Mouse (Mus musculus) spleen, adult 2 months (tissue): Measurements from ENCODE around the gene Trabd2b. TPM values are rescaled to one million over a fixed set of nuclear protein-coding genes. Genes with fewer than 3 reads are reported as not detected.

Experiments used
- DNase-seq, 2 experiments: peaks; one replicate each; pipeline versions ENCODE4 v3.0.0 to v3.0.0-alpha.2; 2012 to 2021; ENCODE audit warnings: low spot score in 2 of 2, low read depth in 1 of 2
- H3K27ac ChIP-seq: fragments of 200-500 bp; 2 replicates; pipeline ENCODE4 v1.5.1; 2012; ENCODE audit warnings: low read length, inconsistent platforms; ENCODE audit not compliant: insufficient read depth
- H3K27me3 ChIP-seq: fragments of 200-500 bp; 2 replicates; pipeline ENCODE4 v1.6.1; 2012; ENCODE audit warnings: mild to moderate bottlenecking, moderate library complexity, low read length, inconsistent platforms; ENCODE audit not compliant: control insufficient read depth, insufficient read depth
- H3K36me3 ChIP-seq: fragments of 200-500 bp; 2 replicates; pipeline ENCODE4 v1.6.1; 2012; ENCODE audit warnings: mild to moderate bottlenecking, low read length, inconsistent platforms; ENCODE audit not compliant: control insufficient read depth, insufficient read depth
- H3K4me1 ChIP-seq: fragments of 200-500 bp; 2 replicates; pipeline ENCODE4 v1.6.1; 2011; ENCODE audit warnings: inconsistent platforms; ENCODE audit not compliant: control insufficient read depth, insufficient read depth, insufficient read length
- H3K4me3 ChIP-seq: fragments of 200-500 bp; 2 replicates; pipeline ENCODE4 v1.5.1; 2011; ENCODE audit warnings: mild to moderate bottlenecking, inconsistent platforms; ENCODE audit not compliant: insufficient read depth, insufficient read length; ENCODE audit errors: extremely low read depth
- CTCF ChIP-seq: fragments of 200-500 bp; IDR thresholded peaks from 2 replicates; pipeline ENCODE4 v1.5.1; 2011; ENCODE audit warnings: mild to moderate bottlenecking, inconsistent platforms; ENCODE audit not compliant: insufficient read depth, insufficient read length, insufficient replicate concordance; ENCODE audit errors: extremely low read depth
- POLR2A ChIP-seq: fragments of 200-500 bp; IDR thresholded peaks from 2 replicates; pipeline ENCODE4 v1.6.1; 2011; ENCODE audit warnings: low read depth, low read length, inconsistent platforms
- WGBS: fragments of 180-500 bp; shearing (Covaris S2); methylation state at CpG from one replicate; pipeline ENCODE4 v1.1.7; 2018; 5-methylcytosine and 5-hydroxymethylcytosine counted together
- polyA plus RNA-seq: library from polyadenylated mRNA; depleted of rRNA; stranded (reverse); fragments of >200 nt; gene quantifications from 2 replicates; pipeline ENCODE4 v1.2.3, GENCODE M21; 2012

Trabd2b gene
- polyA plus RNA-seq, 1 experiment: 0.42 TPM

DNA sequence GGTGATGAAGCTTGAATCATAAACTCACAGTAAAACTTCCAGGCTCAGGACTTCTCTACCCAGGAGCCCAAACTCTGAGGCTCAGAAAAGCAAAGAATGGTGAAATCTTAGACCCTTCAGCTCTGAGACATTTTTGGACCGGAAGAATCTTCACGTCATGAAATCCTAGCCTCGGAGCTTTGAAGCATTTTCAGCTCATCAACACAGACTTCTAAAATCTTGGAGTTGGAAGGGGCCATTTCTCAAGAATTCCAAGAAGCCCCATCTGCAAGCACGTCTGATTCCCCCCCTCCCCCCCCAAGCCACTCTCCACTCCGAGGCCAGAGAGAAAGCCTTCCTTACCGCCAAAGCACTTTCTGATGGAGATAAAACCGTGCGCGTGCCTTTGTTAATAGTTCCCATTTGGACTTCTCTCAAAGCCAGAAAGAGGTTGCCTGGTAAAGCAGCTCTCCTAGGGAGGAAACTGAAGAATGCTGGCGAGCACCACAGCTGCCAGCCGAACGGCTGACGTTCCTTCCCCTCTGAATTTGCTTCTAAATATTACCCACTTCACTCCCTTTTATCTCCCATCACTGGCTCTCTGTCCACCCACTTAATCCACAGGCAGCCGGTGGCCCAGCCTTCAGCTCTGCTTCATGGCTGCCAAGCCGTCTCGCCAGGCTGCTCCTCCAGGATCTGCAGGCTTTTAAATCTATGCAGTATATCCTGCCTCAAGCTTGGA, 9.6 kb downstream of the Trabd2b start:
- WGBS: 46% methylated on average over 16 of the region's 16 CpGs
- no peak overlapping the region for H3K4me3 ChIP-seq
- TF ChIP-seq CTCF: no peak
- TF ChIP-seq POLR2A: no peak
- no peaks in the 10 kb centered on the region for H3K27me3 ChIP-seq
- H3K36me3 ChIP-seq: no peaks in the 10 kb centered on the region
- no peak for DNase-seq
- H3K27ac ChIP-seq: no peak overlapping the region
- H3K4me1 ChIP-seq: no peaks in the 10 kb centered on the region

DNA sequence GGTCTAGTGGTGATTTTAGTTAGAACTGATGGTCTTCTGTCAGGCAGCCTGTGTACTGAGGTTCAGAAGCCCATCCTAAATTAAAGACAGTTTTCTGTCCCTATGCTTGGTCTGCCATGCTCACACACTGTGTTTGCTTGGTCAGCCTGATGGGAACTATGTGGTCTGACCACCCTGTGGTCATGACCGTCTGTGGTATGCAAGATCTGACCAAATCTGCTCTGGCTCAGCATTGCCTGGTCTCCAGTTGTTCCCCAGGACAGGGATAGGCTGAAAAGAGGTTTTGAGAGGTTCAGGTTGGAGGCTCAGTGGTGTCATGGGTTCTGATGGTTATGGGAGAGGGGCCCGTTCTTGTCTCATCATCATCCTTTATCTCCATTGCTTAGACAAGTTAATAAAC, 13.6 kb downstream of the Trabd2b start:
- H3K36me3 ChIP-seq: no peaks in the 10 kb centered on the region
- DNase-seq: no peak
- H3K4me1 ChIP-seq: no peaks in the 10 kb centered on the region
- H3K4me3 ChIP-seq: no peak overlapping the region
- 78% methylated on average over 2 of the region's 2 CpGs for WGBS
- no peaks in the 10 kb centered on the region for H3K27me3 ChIP-seq
- TF ChIP-seq CTCF (no peak), POLR2A (no peak)
- H3K27ac ChIP-seq: no peak overlapping the region

DNA sequence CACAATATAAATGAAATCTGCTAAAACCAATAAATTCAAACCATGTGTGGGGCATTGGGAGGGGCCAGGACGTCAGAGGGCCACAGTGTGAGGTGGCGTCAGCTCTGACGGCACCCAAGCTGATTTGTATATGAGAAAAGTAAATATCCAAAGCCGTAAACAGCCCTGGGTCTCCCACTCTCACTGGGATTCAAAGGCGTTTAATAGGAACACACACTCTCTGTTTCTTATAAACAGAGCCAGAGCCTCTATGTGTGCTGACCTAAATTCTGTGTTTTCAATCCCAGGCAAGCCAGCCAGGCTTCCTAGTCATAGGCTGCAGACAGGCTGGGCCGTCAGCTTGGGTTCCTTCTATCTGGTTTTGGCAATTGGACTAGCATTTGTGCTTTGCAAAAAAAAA, 16.6 kb downstream of the Trabd2b start:
- H3K36me3 ChIP-seq: no peaks in the 10 kb centered on the region
- H3K4me3 ChIP-seq: no peak overlapping the region
- no peak for DNase-seq
- TF ChIP-seq CTCF (no peak), POLR2A (no peak)
- no peaks in the 10 kb centered on the region for H3K4me1 ChIP-seq
- WGBS: 73% methylated on average over 6 of the region's 6 CpGs
- no peaks in the 10 kb centered on the region for H3K27me3 ChIP-seq
- no peak overlapping the region for H3K27ac ChIP-seq

DNA sequence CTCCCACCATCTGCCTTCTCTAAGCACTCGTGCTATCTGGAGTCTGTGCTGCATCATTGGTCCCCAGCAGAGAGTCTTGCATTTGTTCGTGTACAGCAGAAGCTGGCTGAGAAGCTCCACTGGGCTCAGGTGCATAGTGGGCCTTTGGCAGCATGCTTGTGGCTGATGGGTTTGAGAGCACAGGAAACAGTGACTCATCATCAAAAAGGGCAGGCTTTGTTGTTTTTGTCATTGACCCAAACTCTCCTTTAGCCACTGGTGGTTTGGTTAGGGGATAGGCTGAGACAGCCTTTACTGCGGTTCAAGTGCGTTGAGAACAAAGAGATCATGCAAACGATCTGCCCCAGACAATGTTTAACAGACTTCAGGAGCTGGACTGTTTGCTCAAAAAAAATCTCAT, 19.3 kb downstream of the Trabd2b start:
- H3K36me3 ChIP-seq: no peaks in the 10 kb centered on the region
- 62% methylated on average over 5 of the region's 5 CpGs for WGBS
- DNase-seq: no peak
- H3K4me3 ChIP-seq: no peak overlapping the region
- TF ChIP-seq POLR2A: no peak
- no peak for TF ChIP-seq CTCF
- no peaks in the 10 kb centered on the region for H3K4me1 ChIP-seq
- H3K27me3 ChIP-seq: no peaks in the 10 kb centered on the region
- H3K27ac ChIP-seq: no peak overlapping the region

DNA sequence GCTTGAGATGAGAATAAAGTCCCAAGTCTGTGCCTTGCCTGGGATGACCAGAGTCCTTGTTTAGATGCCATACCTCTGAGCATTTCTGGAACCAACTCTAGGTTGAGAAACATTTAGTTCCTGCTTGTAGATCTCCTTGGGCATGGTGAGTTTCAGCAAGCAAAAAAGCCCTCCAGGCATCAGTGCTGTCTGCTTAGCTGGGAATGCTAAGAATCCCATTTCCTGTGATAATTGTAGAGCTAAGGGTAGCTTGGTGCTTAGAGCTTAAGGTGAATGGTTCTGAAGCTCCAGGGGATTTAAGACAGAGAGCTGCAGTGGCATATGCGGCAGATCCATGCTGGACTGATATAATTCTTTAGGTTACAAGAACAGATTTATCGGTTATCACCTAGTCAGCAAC, 26.2 kb downstream of the Trabd2b start:
- Histone ChIP-seq H3K4me1 (no peaks in the 10 kb centered on the region), H3K27ac (no peak overlapping the region), H3K4me3 (no peak overlapping the region), H3K27me3 (no peaks in the 10 kb centered on the region), H3K36me3 (no peaks in the 10 kb centered on the region)
- TF ChIP-seq CTCF (no peak), POLR2A (no peak)
- no peak for DNase-seq
- WGBS: 94% methylated on average over 2 of the region's 2 CpGs

DNA sequence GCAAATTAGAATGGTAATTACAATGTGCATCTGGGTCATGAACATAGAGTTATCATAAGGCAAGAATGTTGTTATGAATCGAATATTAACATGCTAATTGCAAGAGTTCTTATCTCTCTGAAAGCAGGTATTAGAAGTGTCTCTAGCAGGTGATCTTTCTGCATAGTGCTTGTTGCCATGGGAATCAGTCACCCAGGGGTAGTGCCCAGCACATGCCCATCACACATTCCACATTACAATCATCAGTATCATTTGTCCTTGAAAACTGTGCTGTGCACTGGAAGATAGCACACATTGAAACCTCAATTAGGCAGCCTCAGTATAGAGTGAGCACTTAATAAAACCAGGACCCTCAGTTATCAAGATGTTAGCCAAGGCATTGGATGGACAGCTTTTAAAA, 26.9 kb downstream of the Trabd2b start:
- no peaks in the 10 kb centered on the region for H3K36me3 ChIP-seq
- 84% methylated on average over 1 of the region's 1 CpGs for WGBS
- H3K4me3 ChIP-seq: no peak overlapping the region
- H3K4me1 ChIP-seq: no peaks in the 10 kb centered on the region
- H3K27me3 ChIP-seq: no peaks in the 10 kb centered on the region
- no peak for TF ChIP-seq CTCF
- TF ChIP-seq POLR2A: no peak
- H3K27ac ChIP-seq: no peak overlapping the region
- DNase-seq: no peak

DNA sequence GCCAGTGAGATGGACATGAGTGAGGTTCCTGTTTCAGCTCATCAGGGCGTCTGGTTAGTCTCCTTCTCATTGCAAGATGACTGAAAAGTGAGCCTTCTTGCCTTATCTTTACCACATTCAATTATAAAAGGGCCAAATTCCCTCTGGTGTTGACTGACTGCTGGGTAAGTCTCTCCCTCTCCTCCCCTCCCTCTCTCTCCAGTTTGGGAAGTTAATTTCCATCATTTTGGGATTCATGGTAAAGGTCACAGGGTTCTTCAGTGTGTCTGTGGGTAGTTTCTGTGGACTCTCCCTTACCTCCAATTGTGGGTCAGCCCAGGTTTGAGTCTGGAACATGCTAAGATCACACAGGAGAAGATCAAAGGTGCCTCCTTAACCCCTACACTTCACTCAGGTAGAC, 28.2 kb downstream of the Trabd2b start:
- Histone ChIP-seq H3K27me3 (no peaks in the 10 kb centered on the region), H3K36me3 (no peaks in the 10 kb centered on the region), H3K4me3 (no peak overlapping the region), H3K27ac (no peak overlapping the region), H3K4me1 (no peaks in the 10 kb centered on the region)
- 61% methylated on average over 1 of the region's 1 CpGs for WGBS
- TF ChIP-seq POLR2A (no peak), CTCF (no peak)
- DNase-seq: no peak
